Mouse (Mus musculus) retina, adult 2 months (tissue): Measurements from ENCODE around the gene Grm7.

Source experiments
- DNase-seq: peaks from one replicate; pipeline ENCODE4 v3.0.0-alpha.2; 2012; ENCODE audit warnings: low read depth, low spot score

Grm7 gene

GRCm38 (mm10) chr6:110868311-110868710, 222.9 kb downstream of the Grm7 start:
- DNase-seq, result no peak

- DNase-seq, result no peak
Observed at GRCm38 (mm10) chr6:110982013-110982412, 336.6 kb downstream of the Grm7 start.

- no peak for DNase-seq
Observed at GRCm38 (mm10) chr6:111039099-111039498, 393.7 kb downstream of the Grm7 start.

- no peak for DNase-seq
Observed at GRCm38 (mm10) chr6:111045896-111046295, 400.5 kb downstream of the Grm7 start.

- no peak for DNase-seq
Observed at GRCm38 (mm10) chr6:111049247-111049646, 403.9 kb downstream of the Grm7 start.

GRCm38 (mm10) chr6:111054001-111054975, 408.9 kb downstream of the Grm7 start:
- no peak for DNase-seq

- DNase-seq, result no peak
Observed at GRCm38 (mm10) chr6:111057798-111058197, 412.4 kb downstream of the Grm7 start.

GRCm38 (mm10) chr6:111060004-111060403, 414.6 kb downstream of the Grm7 start:
- DNase-seq, result no peak

GRCm38 (mm10) chr6:111084569-111084968, 439.2 kb downstream of the Grm7 start:
- DNase-seq, result no peak

GRCm38 (mm10) chr6:111094818-111095217, 449.4 kb downstream of the Grm7 start:
- no peak for DNase-seq

- DNase-seq, result no peak
Observed at GRCm38 (mm10) chr6:111105485-111105884, 460.1 kb downstream of the Grm7 start.

GRCm38 (mm10) chr6:111161037-111161436, 515.7 kb downstream of the Grm7 start:
- no peak for DNase-seq

GRCm38 (mm10) chr6:111195333-111195732, 550.0 kb downstream of the Grm7 start:
- DNase-seq, result no peak

GRCm38 (mm10) chr6:111221083-111221729, 575.8 kb downstream of the Grm7 start:
- no peak for DNase-seq

GRCm38 (mm10) chr6:111255215-111255614, 609.8 kb downstream of the Grm7 start:
- DNase-seq, result no peak

- no peak for DNase-seq
Observed at GRCm38 (mm10) chr6:111256939-111257338, 611.6 kb downstream of the Grm7 start.

GRCm38 (mm10) chr6:111258256-111258655, 612.9 kb downstream of the Grm7 start:
- DNase-seq, result no peak

- no peak for DNase-seq
Observed at GRCm38 (mm10) chr6:111261181-111261580, 615.8 kb downstream of the Grm7 start.

- no peak for DNase-seq
Observed at GRCm38 (mm10) chr6:111276657-111277056, 631.3 kb downstream of the Grm7 start.

- DNase-seq, result no peak
Observed at GRCm38 (mm10) chr6:111278516-111278915, 633.1 kb downstream of the Grm7 start.

GRCm38 (mm10) chr6:111293505-111294001, 648.2 kb downstream of the Grm7 start:
- DNase-seq, result no peak

GRCm38 (mm10) chr6:111303912-111304555, 658.7 kb downstream of the Grm7 start:
- no peak for DNase-seq
